Mouse (Mus musculus) heart, adult 2 months (tissue): ENCODE measurements around the gene Odf2.

Experiments used
- CTCF ChIP-seq: fragments of 200-600 bp; IDR thresholded peaks from 2 replicates; pipeline ENCODE4 v1.8.1; 2022; ENCODE audit warnings: antibody characterized with exemption, mild to moderate bottlenecking, moderate library complexity
- EP300 ChIP-seq: fragments of 200-500 bp; IDR thresholded peaks from 2 replicates; pipeline ENCODE4 v1.6.1; 2011; ENCODE audit warnings: low read depth, low read length, control low read depth; ENCODE audit not compliant: insufficient read depth

DNA sequence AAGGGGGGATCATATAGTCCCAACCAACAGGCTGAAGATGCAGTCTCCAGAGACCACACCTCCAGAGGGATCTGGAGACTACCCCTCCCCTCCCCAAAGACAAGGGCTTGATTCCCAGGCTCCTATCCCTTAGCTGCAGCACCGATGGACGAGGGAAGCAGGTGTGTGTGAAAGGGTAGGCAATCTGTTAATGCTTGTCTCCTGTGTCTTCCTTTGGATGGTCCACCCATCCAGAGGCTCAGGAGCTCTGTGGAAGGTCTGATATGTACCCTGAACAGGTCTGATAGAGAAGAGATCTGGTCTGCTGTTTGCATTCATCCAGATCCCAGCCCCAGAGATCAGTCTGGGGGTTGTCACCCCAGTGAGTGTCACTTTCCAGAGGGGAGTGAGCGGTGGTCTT is 42.1 kb upstream of the Odf2 start:
- no peak for TF ChIP-seq CTCF
- no peak for TF ChIP-seq EP300
